Mouse (Mus musculus): ENCODE results near the gene Iqcf5.
"Not testable (repeated sequence)": the region's sequence is repeated elsewhere in the genome, so short reads cannot be mapped to it uniquely, and the experiment has no call there.

Iqcf5 gene

DNA sequence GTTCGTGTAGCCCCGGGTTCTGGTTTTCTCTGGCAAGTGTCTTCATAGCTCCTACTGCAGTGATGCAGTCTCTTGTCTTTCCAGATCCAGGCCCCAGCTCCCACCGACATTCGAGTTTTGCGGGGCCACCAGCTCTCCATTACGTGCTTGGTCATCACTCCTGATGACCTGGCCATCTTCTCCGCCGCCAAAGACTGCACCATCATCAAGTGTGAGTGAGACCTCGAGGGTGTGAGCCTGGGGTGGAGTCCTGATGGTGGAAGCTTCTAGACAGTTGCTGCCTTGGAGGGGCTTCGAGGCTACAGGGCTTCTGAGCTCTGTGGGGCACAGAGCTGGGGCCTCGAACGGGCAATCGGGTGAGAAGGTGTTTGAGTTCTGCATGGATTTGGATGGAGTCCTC lies 32.7 kb upstream of the Iqcf5 start:
- no peak for DNase-seq (ENCODE audit: low spot score)

GRCm38 (mm10) chr9:106482578-106483115 lies 31.7 kb upstream of the Iqcf5 start:
- no peak for DNase-seq (ENCODE audit: low spot score)

GRCm38 (mm10) chr9:106483136-106483535 lies 31.2 kb upstream of the Iqcf5 start:
- DNase-seq (ENCODE audit: low spot score): no peak

DNA sequence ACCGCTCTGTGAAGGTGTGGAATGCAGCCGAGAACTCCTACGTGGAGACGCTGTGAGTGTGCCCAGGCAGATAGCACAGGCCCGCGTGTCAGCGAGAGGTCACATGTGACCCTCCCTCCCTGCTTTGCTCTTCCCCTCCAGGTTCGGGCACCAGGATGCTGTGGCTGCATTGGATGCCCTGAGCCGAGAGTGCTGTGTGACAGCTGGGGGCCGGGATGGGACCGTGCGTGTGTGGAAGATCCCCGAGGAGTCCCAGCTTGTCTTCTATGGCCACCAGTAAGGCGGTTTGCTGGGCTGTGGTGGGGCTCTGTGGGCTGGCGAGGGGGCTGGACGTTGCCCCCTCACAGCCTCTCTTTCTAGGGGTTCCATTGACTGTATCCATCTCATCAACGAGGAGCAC lies 30.8 kb upstream of the Iqcf5 start:
- no peak for DNase-seq (ENCODE audit: low spot score)

GRCm38 (mm10) chr9:106485076-106485475 lies 29.3 kb upstream of the Iqcf5 start:
- no peak for DNase-seq (ENCODE audit: low spot score)

DNA sequence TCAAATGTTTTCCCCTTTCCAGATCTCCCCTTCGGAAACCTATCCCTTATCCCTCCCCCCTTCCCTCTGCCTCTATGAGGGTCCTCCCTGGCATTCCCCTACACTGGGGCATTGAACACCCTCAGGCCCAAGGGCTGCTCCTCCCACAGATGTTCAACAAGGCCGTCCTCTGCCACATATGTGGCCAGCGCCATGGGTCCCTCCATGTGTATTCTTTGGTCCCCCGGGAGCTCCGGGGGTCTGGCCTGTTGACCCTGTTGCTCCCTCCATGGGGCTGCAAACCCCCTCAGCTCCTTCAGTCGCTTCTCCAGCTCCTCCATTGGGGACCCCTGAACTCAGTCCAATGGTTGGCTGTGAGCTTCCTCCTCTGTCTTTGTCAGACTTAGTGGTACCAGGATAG lies 26.8 kb upstream of the Iqcf5 start:
- DNase-seq (ENCODE audit: low spot score): not testable (repeated sequence)

GRCm38 (mm10) chr9:106499667-106500066 lies 14.7 kb upstream of the Iqcf5 start, which contains the start of gene Iqcf1:
Iqcf1 (plus strand) TSS chr9:106499967.
- no peak for DNase-seq (ENCODE audit: low spot score)

- DNase-seq (ENCODE audit: low spot score): no peak
Observed at GRCm38 (mm10) chr9:106501846-106502245, 12.5 kb upstream of the Iqcf5 start.

DNA sequence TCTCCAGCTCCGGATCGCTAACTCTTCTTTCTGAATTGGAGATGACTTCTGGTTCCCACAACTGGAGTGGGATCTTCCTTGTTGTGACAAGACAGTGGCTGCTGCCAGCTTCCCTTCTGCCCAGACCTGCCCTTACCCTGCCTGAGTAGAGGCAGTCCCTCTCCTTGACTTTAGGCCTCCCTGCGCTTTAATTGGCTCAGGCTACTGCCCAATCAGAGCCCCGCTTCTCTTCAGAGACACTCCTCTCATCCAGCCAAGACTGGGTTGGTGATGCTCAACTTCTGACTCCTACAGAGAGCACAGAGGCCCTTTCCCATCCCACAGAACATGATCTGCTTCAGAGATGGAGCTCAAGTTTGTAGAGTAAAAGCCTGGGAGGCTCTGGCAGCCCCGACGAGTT lies 10.1 kb upstream of the Iqcf5 start:
- DNase-seq (ENCODE audit: low spot score): no peak

GRCm38 (mm10) chr9:106509356-106509755 lies 5.0 kb upstream of the Iqcf5 start:
- DNase-seq (ENCODE audit: low spot score): no peak

- DNase-seq (ENCODE audit: low spot score): no peak
Observed at GRCm38 (mm10) chr9:106512729-106513450, 1.5 kb upstream of the Iqcf5 start.

DNA sequence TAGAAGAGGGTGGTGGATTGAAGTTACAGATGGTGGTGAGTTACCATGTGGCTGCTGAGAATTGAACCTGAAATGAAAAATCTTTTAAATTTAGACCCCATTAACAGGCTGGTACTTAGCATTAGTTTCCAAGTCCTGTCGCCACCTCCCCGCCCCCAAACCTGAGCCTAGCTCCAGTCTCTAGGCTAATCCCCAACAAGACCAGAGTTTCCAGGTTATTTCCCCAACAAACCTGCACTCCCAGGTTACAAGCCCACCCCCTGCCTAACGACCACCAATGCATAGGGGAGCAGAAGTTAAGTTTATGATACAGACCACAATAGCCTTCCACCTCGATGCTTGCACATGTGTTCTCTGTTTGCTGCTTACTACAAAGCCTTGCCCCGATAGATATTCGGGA lies 807 bp upstream of the Iqcf5 start:
- DNase-seq (ENCODE audit: low spot score): no peak

- no peak for DNase-seq (ENCODE audit: low spot score)
Observed at GRCm38 (mm10) chr9:106519433-106519832, 5.1 kb downstream of the Iqcf5 start.

DNA sequence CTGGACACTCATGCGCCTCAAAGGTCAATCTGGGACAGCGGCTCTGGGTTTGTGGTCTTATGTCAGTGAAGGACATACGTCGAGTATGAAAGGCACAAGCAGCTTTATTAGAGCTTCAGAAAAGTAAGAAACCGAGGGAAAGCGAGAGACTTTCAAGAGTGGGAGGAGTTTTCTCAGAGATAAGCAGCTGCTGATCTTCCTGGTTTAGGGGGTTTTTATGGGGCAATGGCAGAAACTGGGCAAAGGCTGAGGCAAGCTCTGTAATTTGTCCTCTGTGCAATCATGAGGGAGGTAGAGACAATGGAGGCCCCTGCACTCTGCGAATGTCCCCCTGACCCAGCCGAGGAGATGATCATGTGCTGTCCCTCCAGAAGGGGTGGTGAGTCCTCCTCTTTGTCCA lies 5.5 kb downstream of the Iqcf5 start:
- DNase-seq (ENCODE audit: low spot score): no peak

- DNase-seq (ENCODE audit: low spot score): peak; percentile 72
Observed at GRCm38 (mm10) chr9:106531833-106532232, 17.5 kb downstream of the Iqcf5 start.

GRCm38 (mm10) chr9:106534296-106534695 lies 19.9 kb downstream of the Iqcf5 start:
- DNase-seq (ENCODE audit: low spot score): no peak

DNA sequence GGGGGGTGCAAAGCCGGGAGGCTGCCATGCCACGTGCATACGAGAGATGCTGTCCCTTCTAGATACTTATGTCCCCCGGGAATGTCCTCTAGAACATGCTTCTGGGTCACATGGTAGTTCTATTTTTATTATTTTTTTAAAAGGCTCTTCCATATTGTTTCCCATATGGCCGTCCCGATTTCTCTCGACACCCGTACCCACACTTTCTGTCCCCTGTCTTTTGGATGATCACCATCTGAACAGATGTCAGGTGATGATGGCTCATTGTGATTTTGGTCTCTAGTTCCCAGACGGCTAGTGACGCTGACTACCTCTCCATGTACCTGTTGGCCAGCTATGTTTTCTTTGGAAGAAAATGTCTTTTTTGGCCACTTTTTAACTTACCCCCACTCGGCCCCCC lies 20.6 kb downstream of the Iqcf5 start:
- DNase-seq (ENCODE audit: low spot score): no peak

DNA sequence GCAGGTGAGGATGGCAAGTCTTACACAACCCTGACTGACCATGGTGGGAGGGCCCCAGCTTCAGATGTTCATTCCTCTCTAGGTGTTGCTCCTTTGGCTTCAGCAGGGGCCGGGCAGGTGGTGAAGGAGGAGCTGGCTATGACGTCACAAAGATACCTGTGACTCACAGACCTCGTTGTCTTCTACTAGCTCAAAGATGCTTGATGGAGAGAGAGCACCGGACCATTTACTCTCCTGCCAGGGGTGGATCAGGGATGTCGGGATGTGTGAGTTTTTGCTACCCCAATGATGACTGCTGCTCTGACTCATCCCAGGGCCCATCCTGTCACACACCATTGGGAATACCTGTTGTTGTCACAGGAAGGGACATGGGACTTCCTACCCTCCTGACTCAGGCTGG lies 47.2 kb downstream of the Iqcf5 start, which contains the start of gene Iqcf3:
TSS of gene Iqcf3 (minus strand) at position 101 of the 400 bp plus-strand sequence.
- no peak for DNase-seq (ENCODE audit: low spot score)

- no peak for DNase-seq (ENCODE audit: low spot score)
Observed at GRCm38 (mm10) chr9:106562291-106562690, 47.9 kb downstream of the Iqcf5 start.

DNA sequence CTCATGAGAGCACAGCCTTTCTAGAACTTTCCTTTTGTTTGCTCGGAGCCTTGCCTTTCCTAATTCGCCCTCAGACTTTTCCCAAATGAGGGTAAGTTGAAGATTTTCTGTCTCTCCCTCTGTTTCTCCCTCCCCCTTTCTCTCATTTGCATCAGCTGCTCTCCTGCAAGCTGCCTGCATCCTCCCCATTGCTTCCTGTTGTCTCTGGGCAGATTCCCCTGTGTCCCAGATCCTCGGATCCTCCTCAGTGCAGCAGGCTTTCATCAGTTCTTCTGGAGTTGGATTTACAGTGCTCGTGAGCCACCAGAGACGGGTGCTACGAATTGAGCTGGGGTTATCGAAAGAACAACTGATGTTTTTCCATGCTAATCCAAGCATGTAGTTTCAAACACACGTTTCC lies 49.7 kb downstream of the Iqcf5 start:
- DNase-seq (ENCODE audit: low spot score): no peak
